Mouse (Mus musculus): ENCODE data around the gene B130006D01Rik. TPM values are rescaled to one million over a fixed set of nuclear protein-coding genes. Genes with fewer than 3 reads are reported as not detected.
A peak's percentile ranks its signal among the peaks of the same experiment; 100 is the strongest.
"Not testable (repeated sequence)": the region's sequence is repeated elsewhere in the genome, so short reads cannot be mapped to it uniquely, and the experiment has no call there.

Gene B130006D01Rik
- polyA plus RNA-seq, 1 experiment from 2014 or later, result 1.1 TPM

GRCm38 (mm10) chr11:95719356-95719755 lies 4.0 kb upstream of the B130006D01Rik start:
- Histone ChIP-seq H3K27me3 (ENCODE audit: insufficient read depth, poor library complexity, severe bottlenecking) (no peaks in the 10 kb centered on the region), H3K36me3 (no peaks in the 10 kb centered on the region), H3K9me3 (no peaks in the 10 kb centered on the region), H3K27ac (no peak overlapping the region), H3K4me1 (replicated peaks) (peaks cover 20% of the 10 kb centered on the region), H3K4me3 (no peak overlapping the region)
- 92% methylated on average over 3 of the region's 3 CpGs for WGBS
- DNase-seq (ENCODE audit: low spot score), result no peak

GRCm38 (mm10) chr11:95724466-95724865 lies 1.1 kb downstream of the B130006D01Rik start:
- no peak for DNase-seq (ENCODE audit: low spot score)
- no peaks in the 10 kb centered on the region for H3K36me3 ChIP-seq
- no peak overlapping the region for H3K27ac ChIP-seq
- WGBS, result 95% methylated on average over 4 of the region's 4 CpGs
- no peaks in the 10 kb centered on the region for H3K27me3 ChIP-seq (ENCODE audit: insufficient read depth, poor library complexity, severe bottlenecking)
- H3K4me1 ChIP-seq (replicated peaks), result no peaks in the 10 kb centered on the region
- no peak overlapping the region for H3K4me3 ChIP-seq
- H3K9me3 ChIP-seq, result no peaks in the 10 kb centered on the region

- Histone ChIP-seq H3K4me3 (no peak overlapping the region), H3K4me1 (replicated peaks) (no peaks in the 10 kb centered on the region), H3K9me3 (no peaks in the 10 kb centered on the region), H3K27ac (no peak overlapping the region), H3K27me3 (ENCODE audit: insufficient read depth, poor library complexity, severe bottlenecking) (no peaks in the 10 kb centered on the region), H3K36me3 (no peaks in the 10 kb centered on the region)
- 82% methylated on average over 4 of the region's 4 CpGs for WGBS
- DNase-seq (ENCODE audit: low spot score), result no peak
These were observed 2.8 kb downstream of the B130006D01Rik start for GRCm38 (mm10) chr11:95726156-95726555.

- 93% methylated on average over 5 of the region's 5 CpGs for WGBS
- H3K9me3 ChIP-seq, result no peaks in the 10 kb centered on the region
- H3K27me3 ChIP-seq (ENCODE audit: insufficient read depth, poor library complexity, severe bottlenecking), result no peaks in the 10 kb centered on the region
- H3K4me3 ChIP-seq, result no peak overlapping the region
- H3K36me3 ChIP-seq, result no peaks in the 10 kb centered on the region
- H3K4me1 ChIP-seq (replicated peaks), result no peaks in the 10 kb centered on the region
- no peak for DNase-seq (ENCODE audit: low spot score)
- H3K27ac ChIP-seq, result no peak overlapping the region
These were observed 4.6 kb downstream of the B130006D01Rik start for GRCm38 (mm10) chr11:95727947-95728346.

- Histone ChIP-seq H3K36me3 (no peaks in the 10 kb centered on the region), H3K27ac (no peak overlapping the region), H3K9me3 (0 out of 2 replicates have a peak, but pooled peaks cover under 1% of the 10 kb centered on the region), H3K27me3 (ENCODE audit: insufficient read depth, poor library complexity, severe bottlenecking) (no peaks in the 10 kb centered on the region), H3K4me1 (replicated peaks) (no peaks in the 10 kb centered on the region), H3K4me3 (no peak overlapping the region)
- DNase-seq (ENCODE audit: low spot score), result no peak
- WGBS, result 86% methylated on average over 12 of the region's 12 CpGs
These were observed 5.8 kb downstream of the B130006D01Rik start for GRCm38 (mm10) chr11:95728916-95729907.

GRCm38 (mm10) chr11:95734485-95734884 lies 11.1 kb downstream of the B130006D01Rik start:
- Histone ChIP-seq H3K9me3 (0 out of 2 replicates have a peak, but pooled peaks cover 8% of the 10 kb centered on the region), H3K36me3 (no peaks in the 10 kb centered on the region), H3K4me3 (no peak overlapping the region), H3K4me1 (replicated peaks) (no peaks in the 10 kb centered on the region), H3K27ac (no peak overlapping the region), H3K27me3 (ENCODE audit: insufficient read depth, poor library complexity, severe bottlenecking) (no peaks in the 10 kb centered on the region)
- WGBS, result 91% methylated on average over 2 of the region's 2 CpGs
- no peak for DNase-seq (ENCODE audit: low spot score)

GRCm38 (mm10) chr11:95737811-95738210 lies 14.4 kb downstream of the B130006D01Rik start:
- H3K9me3 ChIP-seq, result 0 out of 2 replicates have a peak, but pooled peaks cover 8% of the 10 kb centered on the region
- no peak overlapping the region for H3K27ac ChIP-seq
- WGBS, result 89% methylated on average over 3 of the region's 3 CpGs
- 0 out of 2 replicates have a peak, but pooled peaks cover 3% of the 10 kb centered on the region for H3K36me3 ChIP-seq
- no peaks in the 10 kb centered on the region for H3K27me3 ChIP-seq (ENCODE audit: insufficient read depth, poor library complexity, severe bottlenecking)
- H3K4me1 ChIP-seq (replicated peaks), result no peaks in the 10 kb centered on the region
- H3K4me3 ChIP-seq, result no peak overlapping the region
- no peak for DNase-seq (ENCODE audit: low spot score)

- H3K4me1 ChIP-seq (replicated peaks), result no peaks in the 10 kb centered on the region
- H3K36me3 ChIP-seq, result peaks cover 22% of the 10 kb centered on the region
- H3K4me3 ChIP-seq, result no peak overlapping the region
- no peak for DNase-seq (ENCODE audit: low spot score)
- no peak overlapping the region for H3K27ac ChIP-seq
- WGBS, result 84% methylated on average over 2 of the region's 2 CpGs
- no peaks in the 10 kb centered on the region for H3K27me3 ChIP-seq (ENCODE audit: insufficient read depth, poor library complexity, severe bottlenecking)
- H3K9me3 ChIP-seq, result no peaks in the 10 kb centered on the region
These were observed 21.1 kb downstream of the B130006D01Rik start for GRCm38 (mm10) chr11:95744521-95744920.

- 87% methylated on average over 4 of the region's 4 CpGs for WGBS
- Histone ChIP-seq H3K27ac (no peak overlapping the region), H3K36me3 (peaks cover 33% of the 10 kb centered on the region), H3K27me3 (ENCODE audit: insufficient read depth, poor library complexity, severe bottlenecking) (no peaks in the 10 kb centered on the region), H3K9me3 (no peaks in the 10 kb centered on the region), H3K4me3 (no peak overlapping the region), H3K4me1 (replicated peaks) (no peaks in the 10 kb centered on the region)
- no peak for DNase-seq (ENCODE audit: low spot score)
These were observed 23.4 kb downstream of the B130006D01Rik start for GRCm38 (mm10) chr11:95746821-95747220.

- Histone ChIP-seq H3K36me3 (peaks cover 33% of the 10 kb centered on the region), H3K27ac (no peak overlapping the region), H3K27me3 (ENCODE audit: insufficient read depth, poor library complexity, severe bottlenecking) (no peaks in the 10 kb centered on the region), H3K9me3 (no peaks in the 10 kb centered on the region), H3K4me1 (replicated peaks) (no peaks in the 10 kb centered on the region), H3K4me3 (no peak overlapping the region)
- no peak for DNase-seq (ENCODE audit: low spot score)
- WGBS, result 93% methylated on average over 5 of the region's 5 CpGs
These were observed 24.9 kb downstream of the B130006D01Rik start for GRCm38 (mm10) chr11:95748331-95748730.

GRCm38 (mm10) chr11:95749619-95750018 lies 26.2 kb downstream of the B130006D01Rik start:
- DNase-seq (ENCODE audit: low spot score), result no peak
- Histone ChIP-seq H3K9me3 (no peaks in the 10 kb centered on the region), H3K36me3 (peaks cover 41% of the 10 kb centered on the region), H3K27ac (no peak overlapping the region), H3K4me3 (no peak overlapping the region), H3K4me1 (replicated peaks) (no peaks in the 10 kb centered on the region), H3K27me3 (ENCODE audit: insufficient read depth, poor library complexity, severe bottlenecking) (no peaks in the 10 kb centered on the region)
- 88% methylated on average over 15 of the region's 15 CpGs for WGBS

- no peak overlapping the region for H3K27ac ChIP-seq
- no peaks in the 10 kb centered on the region for H3K27me3 ChIP-seq (ENCODE audit: insufficient read depth, poor library complexity, severe bottlenecking)
- DNase-seq (ENCODE audit: low spot score), result peak; percentile 67
- H3K36me3 ChIP-seq, result peaks cover 53% of the 10 kb centered on the region
- H3K9me3 ChIP-seq, result no peaks in the 10 kb centered on the region
- H3K4me3 ChIP-seq, result no peak overlapping the region
- WGBS, result 14% methylated on average over 1 of the region's 1 CpGs
- H3K4me1 ChIP-seq (replicated peaks), result no peaks in the 10 kb centered on the region
These were observed 27.6 kb downstream of the B130006D01Rik start for GRCm38 (mm10) chr11:95750995-95751394.

GRCm38 (mm10) chr11:95755137-95755536 lies 31.8 kb downstream of the B130006D01Rik start:
- H3K4me1 ChIP-seq (replicated peaks); H3K27me3 ChIP-seq (ENCODE audit: insufficient read depth, poor library complexity, severe bottlenecking); H3K9me3 ChIP-seq; H3K4me3 ChIP-seq; DNase-seq (ENCODE audit: low spot score); H3K27ac ChIP-seq: not testable (repeated sequence)
- WGBS, result 97% methylated on average over 4 of the region's 4 CpGs
- peaks cover 64% of the 10 kb centered on the region for H3K36me3 ChIP-seq
